Mouse (Mus musculus) heart, postnatal 0 days (tissue): Measurements from ENCODE around the gene Cfap206.

ENCODE experiments used
- CTCF ChIP-seq: IDR thresholded peaks from 2 replicates; pipeline ENCODE4 v1.5.1; 2016; ENCODE audit warnings: antibody characterized with exemption, control low read depth, low read depth
- EP300 ChIP-seq: IDR thresholded peaks from 2 replicates; pipeline ENCODE4 v1.6.1; 2016; ENCODE audit warnings: antibody characterized with exemption, low read depth

- no peak for TF ChIP-seq CTCF
- no peak for TF ChIP-seq EP300
Measured at GRCm38 (mm10) chr4:34702231-34702630, 27.8 kb downstream of the Cfap206 start.
